Comparison of ENCODE assay signal across 8 mouse cellular contexts in genomic region chr3:88409741-88410644, GRCm38 (mm10). TPM values are rescaled to one million over a fixed set of nuclear protein-coding genes. Genes with fewer than 3 reads are reported as not detected.
A peak's percentile ranks its signal among the peaks of the same experiment; 100 is the strongest.
DNase-seq lines count a peak whose midpoint lies in the region; ATAC-seq and TF ChIP-seq lines count a peak whose summit lies in the region.

Pmf1 (minus strand) TSS chr3:88410331.

- peaks cover 27% of the 10 kb centered on the region for H3K4me1 ChIP-seq in hindbrain, embryonic 13.5 days (replicated peaks)

- peak; percentile 89 for DNase-seq in Patski (ENCODE audit: low read depth, low spot score)
- DNase-seq in cerebellum, postnatal 14 days = peak; percentile 90 to 91
- peak; percentile 87 to 89 for DNase-seq in frontal cortex, postnatal 14 days (ENCODE audit: low spot score in 2 of 2)
- peak; percentile 75 to 85 for DNase-seq in layer of hippocampus, postnatal 25 days (ENCODE audit: extremely low spot score in 1 of 2, low spot score in 1 of 2)
- DNase-seq in lung, postnatal 25 days (ENCODE audit: low spot score) = peak; percentile 95
- DNase-seq in retina, embryonic 14.5 days (ENCODE audit: low spot score) = peak; percentile 89
- DNase-seq in thymus, postnatal 4 days = peak; percentile 93

- no peaks in the 10 kb centered on the region for H3K9me3 ChIP-seq in hindbrain, embryonic 13.5 days

- peak within 1 kb of the TSS; percentile 76 for H3K4me2 ChIP-seq in hindbrain, embryonic 13.5 days

- ATAC-seq in Patski = peak; percentile 77
- peak; percentile 94 for ATAC-seq in hindbrain, embryonic 13.5 days (ENCODE audit: low FRiP score)

- CTCF ChIA-PET in Patski (lab: Charles Lee) = interaction anchor here (0.9 to 10.5 kb wide), 8 partner anchors 10 to 111 kb away, joined by 3 to 295 read pairs (median 3); partner anchors contain the start of gene Sema4a

- no peaks in the 10 kb centered on the region for H3K27me3 ChIP-seq in Patski
- H3K27me3 ChIP-seq in hindbrain, embryonic 13.5 days = no peaks in the 10 kb centered on the region

- peak within 1 kb of the TSS; percentile 92 for H3K27ac ChIP-seq in hindbrain, embryonic 13.5 days

- in situ Hi-C loops in Patski (cut with MboI; ENCODE audit: low pct_unique_long_range_greater_than_20kb) = loop anchor here (5.0 kb wide), 2 partner anchors 62 to 112 kb away; no protein-coding TSS in a partner anchor

- POLR2A ChIA-PET in Patski (lab: Charles Lee) = interaction anchor here (0.6 to 5.1 kb wide), 14 partner anchors 12 to 135 kb away, joined by 3 to 30 read pairs (median 4); partner anchors contain the start of gene Slc25a44

- no peak for TF ChIP-seq CTCF in Patski (IDR thresholded peaks at IDR 0.05)

- H3K4me3 ChIP-seq in hindbrain, embryonic 13.5 days = peak within 1 kb of the TSS; percentile 61

- H3K9ac ChIP-seq in hindbrain, embryonic 13.5 days = peak within 1 kb of the TSS; percentile 83

- peaks cover 40% of the 10 kb centered on the region for H3K36me3 ChIP-seq in hindbrain, embryonic 13.5 days

- under 1% methylated on average over 54 of the region's 54 CpGs for WGBS in hindbrain, embryonic 13.5 days

RNA-seq across cellular contexts. Expression of gene Pmf1, which starts in this region (rescaled TPM):
- polyA plus RNA-seq in Patski (2021) = 80.1 TPM
- polyA plus RNA-seq in hindbrain, embryonic 13.5 days (2015; fragmentation: Nextera tagmentation; extraction: Ambion mirVana) = 36.9 and 37.8 TPM in 2 replicates
- total RNA-seq in layer of hippocampus, postnatal 25 days (2021) = 1 to 10 TPM; 4.5 to 5.6 TPM

Comparison
In these comparisons a context has a peak if more than half of its experiments do, and no peak if none do; other contexts are left out.
1. Peak in every context shown above with its lines: DNase-seq, ATAC-seq, H3K4me3 ChIP-seq and H3K27ac ChIP-seq.